Mouse (Mus musculus) forebrain, postnatal 0 days (tissue): ENCODE results near the gene Rgs3. TPM values are rescaled to one million over a fixed set of nuclear protein-coding genes. Genes with fewer than 3 reads are reported as not detected.

Experiments
- ATAC-seq: fragments of 200-750 bp; cut with Nextera tagmentation; 2 replicates; pipeline ENCODE4 v1.8.0; 2017; ENCODE audit warnings: mild to moderate bottlenecking, moderate library complexity
- DNase-seq: peaks from one replicate; pipeline ENCODE4 v3.0.0-alpha.2; 2015
- H3K27ac ChIP-seq: fragments of 300-500 bp; sonication (generic); 2 replicates; pipeline ENCODE4 v1.5.1; 2014; ENCODE audit warnings: low read depth, mild to moderate bottlenecking, antibody characterized with exemption, low read length, moderate library complexity, mixed read lengths
- H3K27me3 ChIP-seq: fragments of 300-500 bp; sonication (generic); 2 replicates; pipeline ENCODE4 v1.6.1; 2014; ENCODE audit warnings: mild to moderate bottlenecking, low read length, mixed read lengths; ENCODE audit not compliant: insufficient read depth
- H3K36me3 ChIP-seq: fragments of 300-500 bp; sonication (generic); 2 replicates; pipeline ENCODE4 v1.6.1; 2014; ENCODE audit warnings: mild to moderate bottlenecking, moderate library complexity; ENCODE audit not compliant: insufficient read depth
- H3K4me1 ChIP-seq: fragments of 300-500 bp; sonication (generic); 2 replicates; pipeline ENCODE4 v1.6.1; 2014; ENCODE audit warnings: antibody characterized with exemption; ENCODE audit not compliant: insufficient read depth
- H3K4me2 ChIP-seq: fragments of 300-500 bp; sonication (generic); 2 replicates; pipeline ENCODE4 v1.6.1; 2014; ENCODE audit warnings: low read depth, mild to moderate bottlenecking, moderate library complexity
- H3K4me3 ChIP-seq: fragments of 300-500 bp; sonication (generic); 2 replicates; pipeline ENCODE4 v1.5.1; 2014; ENCODE audit warnings: low read depth, low read length, mixed read lengths
- H3K9ac ChIP-seq: fragments of 300-500 bp; sonication (generic); 2 replicates; pipeline ENCODE4 v1.6.1; 2014; ENCODE audit warnings: mild to moderate bottlenecking
- H3K9me3 ChIP-seq: fragments of 300-500 bp; sonication (generic); 2 replicates; pipeline ENCODE4 v1.6.1; 2016; ENCODE audit warnings: low read length
- CTCF ChIP-seq: sonication (generic); IDR thresholded peaks from 2 replicates; pipeline ENCODE4 v1.5.1; 2016; ENCODE audit warnings: antibody characterized with exemption, control low read depth, low read depth
- WGBS: fragments of 180-500 bp; shearing (Covaris S2); extraction: QIAGEN DNeasy Blood & Tissue Kit; methylation state at CpG from one replicate; pipeline ENCODE4 v1.1.7; 2014; 5-methylcytosine and 5-hydroxymethylcytosine counted together
- polyA plus RNA-seq: library from polyadenylated mRNA; unstranded; fragments of >200 nt; fragmentation: Nextera tagmentation; extraction: Ambion mirVana; gene quantifications from 2 replicates; pipeline ENCODE4 v1.2.1, GENCODE M21; 2015
- total RNA-seq: library from RNA; depleted of rRNA; stranded (reverse); fragments of >200 nt; gene quantifications from 2 replicates; pipeline ENCODE4 v1.2.3, GENCODE M21; 2014

Gene Rgs3
- total and polyA plus RNA-seq, 2 experiments from 2014 or later: 47.3 to 63.5 TPM

DNA sequence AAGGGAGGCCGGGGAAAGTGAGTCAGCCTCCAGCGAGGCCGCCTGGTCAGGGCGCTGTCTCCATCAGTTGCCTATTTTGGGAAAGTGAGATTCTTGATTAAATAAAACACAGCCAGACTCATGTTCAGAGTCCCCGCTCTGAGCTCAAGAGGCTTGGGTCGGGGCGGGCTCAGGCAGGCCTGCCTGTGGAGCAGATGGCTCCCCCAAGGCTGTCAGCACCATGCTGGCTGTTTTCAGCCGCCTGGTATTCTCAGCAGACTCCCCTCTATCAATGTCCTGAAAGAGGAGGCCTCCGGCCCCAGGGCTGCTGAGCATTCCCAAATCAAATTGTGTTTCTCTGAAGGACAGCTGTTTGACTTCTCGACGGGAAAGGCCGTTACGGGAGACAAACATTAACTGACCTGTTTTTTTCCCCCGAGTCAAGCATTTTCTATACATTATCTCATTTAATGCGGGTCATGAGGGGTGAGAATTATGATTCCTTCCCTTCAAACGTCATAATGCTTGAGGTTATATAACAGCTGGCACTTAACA lies 50.6 kb downstream of the Rgs3 start:
- no peak for DNase-seq

DNA sequence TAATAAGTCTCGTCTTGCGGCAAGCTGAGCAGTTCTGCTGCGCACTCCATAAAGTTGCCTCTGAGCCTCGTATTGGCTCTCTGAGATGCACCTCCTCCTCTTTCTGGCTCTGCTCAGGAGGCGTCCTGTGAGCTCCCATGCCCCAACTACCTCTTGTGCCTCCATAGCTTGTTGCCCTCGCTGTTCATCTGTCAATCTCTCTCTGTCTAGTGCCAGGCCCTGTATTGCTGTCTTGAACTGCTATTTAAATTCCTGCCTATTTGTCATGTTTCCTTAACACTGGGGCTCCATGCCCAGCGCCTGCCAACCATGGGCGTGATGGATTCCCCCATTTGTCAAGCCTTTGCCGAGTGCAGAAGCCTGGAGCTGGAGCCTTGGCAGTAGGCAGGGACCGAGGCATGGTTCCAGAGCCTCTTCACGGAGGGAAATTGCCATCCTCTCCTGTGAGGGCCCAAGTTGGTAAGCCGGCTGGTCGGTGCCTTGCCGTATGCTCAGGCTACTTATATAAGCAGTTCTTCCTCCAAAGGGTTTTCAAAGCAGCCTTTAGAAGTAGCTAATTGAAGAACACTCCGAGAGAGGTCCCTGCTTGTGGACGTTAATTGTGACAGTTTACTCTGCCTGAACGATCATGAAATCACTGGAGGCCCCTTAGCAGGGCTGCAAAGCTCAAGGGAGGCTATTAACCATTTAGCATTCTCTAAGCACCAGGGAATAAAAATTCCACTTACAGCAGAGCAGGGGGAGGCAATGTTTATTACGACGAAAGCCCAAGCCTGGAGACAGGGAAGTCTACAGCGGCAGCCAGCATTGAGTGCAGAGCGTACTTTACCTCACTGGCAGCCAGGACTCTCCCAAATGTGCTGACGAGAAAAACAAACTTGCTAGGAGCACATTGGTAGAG lies 53.2 kb downstream of the Rgs3 start:
- no peak for TF ChIP-seq CTCF

More for the DNA sequence above, 50.6 kb downstream of the Rgs3 start:
- H3K9ac ChIP-seq: no peak overlapping the region
- no peak overlapping the region for H3K4me3 ChIP-seq
- H3K4me2 ChIP-seq: no peak overlapping the region
- no peaks in the 10 kb centered on the region for H3K36me3 ChIP-seq
- no peaks in the 10 kb centered on the region for H3K9me3 ChIP-seq
- H3K4me1 ChIP-seq: peaks cover 27% of the 10 kb centered on the region
- H3K27me3 ChIP-seq: no peaks in the 10 kb centered on the region
- H3K27ac ChIP-seq: no peak overlapping the region
- ATAC-seq: no peak
- WGBS: 56% methylated on average over 16 of the region's 16 CpGs
- no peak for TF ChIP-seq CTCF

DNA sequence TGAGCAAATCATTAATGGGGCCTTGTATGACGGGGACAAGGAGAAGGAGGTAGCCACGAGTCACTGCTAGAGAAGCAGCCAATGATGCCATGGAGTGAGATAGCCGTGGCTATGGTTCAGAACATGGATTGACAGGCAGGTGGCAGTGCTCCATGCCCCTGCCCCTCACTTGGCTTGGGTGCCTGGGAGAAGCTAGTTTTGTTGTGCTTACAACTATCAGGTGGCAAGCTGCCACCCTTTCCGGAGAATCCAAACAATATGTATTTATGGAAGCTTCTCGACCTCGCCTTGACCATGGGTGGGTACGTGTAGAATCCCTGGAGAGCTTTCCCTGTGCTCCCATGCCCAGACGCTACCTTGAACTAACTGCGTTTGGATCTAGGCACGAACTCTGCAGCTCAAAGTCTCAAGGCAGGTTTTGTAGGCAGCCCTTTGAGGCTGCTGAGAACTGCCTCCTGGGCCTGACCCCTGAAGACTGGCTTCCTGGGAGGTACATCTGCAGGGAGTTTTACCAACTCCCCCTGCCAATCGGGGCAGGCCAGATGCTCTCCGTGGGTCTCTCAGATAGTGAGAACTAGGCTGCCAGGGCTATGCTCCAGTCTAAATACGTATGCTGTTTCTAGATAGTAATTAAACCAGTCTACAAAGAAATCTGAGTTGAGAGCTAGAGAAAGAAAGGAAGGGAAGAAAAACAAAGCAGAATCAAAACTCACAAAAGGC lies 54.2 kb downstream of the Rgs3 start:
- 22% methylated on average over 13 of the region's 13 CpGs for WGBS
- peaks cover 21% of the 10 kb centered on the region for H3K4me1 ChIP-seq
- no peaks in the 10 kb centered on the region for H3K36me3 ChIP-seq
- H3K9me3 ChIP-seq: no peaks in the 10 kb centered on the region
- H3K4me2 ChIP-seq: peak overlapping the region; percentile 1; the same call in 1 of the 2 replicates
- H3K27ac ChIP-seq: peak overlapping the region; percentile 24; the same call in 1 of the 2 replicates
- ATAC-seq (no peak), DNase-seq (peak; percentile 60)
- peak; percentile 25; the same call in 1 of the 2 replicates for TF ChIP-seq CTCF
- no peak overlapping the region for H3K4me3 ChIP-seq
- no peaks in the 10 kb centered on the region for H3K27me3 ChIP-seq
- H3K9ac ChIP-seq: no peak overlapping the region

More for the DNA sequence above, 53.2 kb downstream of the Rgs3 start:
- Histone ChIP-seq H3K9me3 (no peaks in the 10 kb centered on the region), H3K4me2 (peak overlapping the region; percentile 1; the same call in 1 of the 2 replicates), H3K4me3 (no peak overlapping the region), H3K9ac (0 out of 2 replicates have a peak overlapping the region, but pooled peaks have one; percentile 6), H3K27me3 (no peaks in the 10 kb centered on the region), H3K27ac (peak overlapping the region; percentile 24; the same call in 1 of the 2 replicates), H3K4me1 (peaks cover 21% of the 10 kb centered on the region), H3K36me3 (no peaks in the 10 kb centered on the region)
- ATAC-seq (peak; percentile 94), DNase-seq (peak; percentile 95)
- WGBS: 12% methylated on average over 22 of the region's 22 CpGs

DNA sequence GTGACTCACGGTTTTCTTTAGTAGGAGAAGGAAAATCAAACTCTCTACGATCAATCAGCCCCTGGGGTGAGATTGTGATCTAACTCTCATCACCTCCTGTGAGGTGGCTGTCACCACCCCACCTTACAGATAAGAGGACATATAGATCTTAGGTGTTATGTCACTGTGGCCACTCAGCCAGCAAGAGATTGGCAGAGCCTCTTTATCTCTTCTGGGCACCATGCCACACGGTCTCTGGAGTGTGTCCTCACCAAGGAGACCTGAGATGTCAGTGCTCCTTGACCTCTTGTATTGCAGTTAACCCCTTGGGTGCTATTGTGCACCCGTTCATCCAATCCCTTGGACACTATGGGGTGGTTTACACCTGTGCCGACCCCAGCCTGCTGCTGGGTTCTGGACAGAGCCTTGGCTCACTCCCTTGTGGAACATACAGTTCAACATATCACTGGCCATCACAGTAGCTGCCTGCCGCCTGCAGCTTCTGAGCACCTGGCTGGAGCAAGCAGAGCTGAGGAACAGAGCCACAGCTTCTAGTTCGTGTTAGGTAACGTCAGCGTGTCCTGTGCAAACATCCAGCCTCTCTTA lies 58.3 kb downstream of the Rgs3 start:
- 85% methylated on average over 9 of the region's 9 CpGs for WGBS
- no peaks in the 10 kb centered on the region for H3K36me3 ChIP-seq
- H3K4me1 ChIP-seq: peaks cover 14% of the 10 kb centered on the region
- H3K4me3 ChIP-seq: no peak overlapping the region
- no peak overlapping the region for H3K27ac ChIP-seq
- H3K27me3 ChIP-seq: no peaks in the 10 kb centered on the region
- ATAC-seq: no peak
- no peak for TF ChIP-seq CTCF
- no peak overlapping the region for H3K4me2 ChIP-seq
- no peak overlapping the region for H3K9ac ChIP-seq
- no peak for DNase-seq
- no peaks in the 10 kb centered on the region for H3K9me3 ChIP-seq

DNA sequence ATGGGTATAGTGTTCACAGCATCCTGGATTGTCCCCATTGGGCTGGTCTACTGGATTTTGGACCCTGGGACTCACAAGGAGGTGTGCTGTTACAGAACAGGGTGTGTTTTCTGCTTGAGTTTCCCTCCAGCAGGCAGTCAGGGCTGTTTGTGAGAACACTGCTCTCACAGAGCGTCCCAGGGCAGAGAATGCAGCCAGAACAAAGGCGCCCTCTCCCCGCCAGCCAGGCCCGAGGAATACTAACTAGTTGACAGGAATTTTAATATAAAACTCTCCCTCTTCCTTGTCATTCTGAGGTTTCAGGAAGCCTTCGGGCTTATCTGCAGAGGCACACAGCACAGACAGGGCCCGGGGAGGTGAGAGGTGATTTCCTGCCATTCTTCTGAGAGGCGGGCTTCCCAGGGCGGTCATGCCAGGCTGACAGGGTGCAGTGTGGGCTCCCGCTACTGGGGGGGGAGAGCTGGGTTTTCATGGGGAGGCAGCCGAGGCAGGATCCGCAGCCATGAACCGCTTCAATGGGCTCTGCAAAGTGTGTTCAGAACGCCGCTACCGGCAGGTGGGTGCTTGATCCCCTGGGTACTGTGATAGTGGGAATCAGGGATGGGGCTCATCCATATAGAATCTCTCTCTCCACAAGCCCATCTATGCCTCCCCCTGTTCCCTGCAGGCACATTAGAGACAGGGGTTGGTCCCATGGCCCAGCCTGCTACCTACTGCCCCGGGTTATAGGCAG lies 59.8 kb downstream of the Rgs3 start:
- DNase-seq (no peak), ATAC-seq (peak; percentile 62)
- Histone ChIP-seq H3K27ac (no peak overlapping the region; the same call in 1 of the 2 replicates), H3K9ac (0 out of 2 replicates have a peak overlapping the region, but pooled peaks have one; percentile 26), H3K4me2 (peak overlapping the region; percentile 13), H3K36me3 (no peaks in the 10 kb centered on the region), H3K4me3 (no peak overlapping the region), H3K9me3 (no peaks in the 10 kb centered on the region), H3K4me1 (peaks cover 12% of the 10 kb centered on the region), H3K27me3 (no peaks in the 10 kb centered on the region)
- no peak for TF ChIP-seq CTCF
- WGBS: 16% methylated on average over 16 of the region's 16 CpGs

DNA sequence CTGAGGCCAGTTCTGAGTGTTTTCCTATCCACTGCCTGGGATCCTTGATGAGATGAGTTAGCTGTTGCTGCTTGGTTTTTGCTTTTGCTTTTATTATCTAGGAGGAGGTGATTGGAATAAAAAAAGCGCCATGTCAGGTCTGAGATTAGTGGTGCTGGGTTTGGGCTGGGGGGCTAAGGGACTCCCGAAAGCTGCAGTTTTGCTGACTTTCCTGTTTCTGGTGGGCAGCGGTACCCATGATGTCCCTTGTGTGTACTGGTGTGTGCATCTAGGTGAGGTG lies 60.3 kb downstream of the Rgs3 start:
- H3K9me3 ChIP-seq: no peaks in the 10 kb centered on the region
- peak overlapping the region; percentile 13; the same call in 1 of the 2 replicates for H3K4me2 ChIP-seq
- H3K36me3 ChIP-seq: no peaks in the 10 kb centered on the region
- ATAC-seq (no peak), DNase-seq (no peak)
- no peaks in the 10 kb centered on the region for H3K27me3 ChIP-seq
- peaks cover 9% of the 10 kb centered on the region; the same call in 1 of the 2 replicates for H3K4me1 ChIP-seq
- no peak overlapping the region; the same call in 1 of the 2 replicates for H3K27ac ChIP-seq
- WGBS: 87% methylated on average over 3 of the region's 3 CpGs
- TF ChIP-seq CTCF: no peak
- no peak overlapping the region for H3K4me3 ChIP-seq
- H3K9ac ChIP-seq: 0 out of 2 replicates have a peak overlapping the region, but pooled peaks have one; percentile 26
